Mouse (Mus musculus) liver, adult 2 months (tissue): Measurements from ENCODE around the gene Zfp366. TPM values are rescaled to one million over a fixed set of nuclear protein-coding genes. Genes with fewer than 3 reads are reported as not detected.

Source experiments
- DNase-seq: peaks from one replicate; pipeline ENCODE4 v3.0.0-alpha.2; 2011; ENCODE audit warnings: low read depth, low spot score; ENCODE audit errors: extremely low read depth
- H3K27ac ChIP-seq: fragments of 200-500 bp; replicated peaks from 2 replicates; pipeline ENCODE4 v1.5.1; 2012; ENCODE audit warnings: low read depth, mild to moderate bottlenecking, control low read depth, inconsistent platforms, low read length; ENCODE audit not compliant: insufficient read depth
- H3K27me3 ChIP-seq: fragments of 200-500 bp; 2 replicates; pipeline ENCODE4 v1.6.1; 2012; ENCODE audit warnings: mild to moderate bottlenecking, moderate library complexity, low read length, inconsistent platforms; ENCODE audit not compliant: control insufficient read depth, insufficient read depth
- H3K36me3 ChIP-seq: fragments of 200-500 bp; 2 replicates; pipeline ENCODE4 v1.6.1; 2012; ENCODE audit warnings: low read length, inconsistent platforms; ENCODE audit not compliant: control insufficient read depth, insufficient read depth
- H3K4me1 ChIP-seq: fragments of 200-500 bp; 2 replicates; pipeline ENCODE4 v1.6.1; 2011; ENCODE audit warnings: low read length; ENCODE audit not compliant: control insufficient read depth, insufficient read depth
- H3K4me3 ChIP-seq: fragments of 200-500 bp; 2 replicates; pipeline ENCODE4 v1.5.1; 2011; ENCODE audit warnings: low read depth, mild to moderate bottlenecking, control low read depth, low read length, moderate library complexity; ENCODE audit not compliant: insufficient read depth
- H3K79me2 ChIP-seq: fragments of 200-500 bp; 2 replicates; pipeline ENCODE4 v1.6.1; 2012; ENCODE audit warnings: inconsistent platforms, mild to moderate bottlenecking, low read length, moderate library complexity; ENCODE audit not compliant: control insufficient read depth, insufficient read depth
- H3K9ac ChIP-seq: fragments of 200-500 bp; 2 replicates; pipeline ENCODE4 v1.6.1; 2012; ENCODE audit warnings: low read depth, mild to moderate bottlenecking, control low read depth, inconsistent platforms, low read length
- CTCF ChIP-seq: fragments of 200-500 bp; IDR thresholded peaks from 2 replicates; pipeline ENCODE4 v1.5.1; 2011; ENCODE audit warnings: low read depth, low read length, control low read depth
- POLR2A ChIP-seq: fragments of 200-500 bp; IDR thresholded peaks from 2 replicates; pipeline ENCODE4 v1.6.1; 2011; ENCODE audit warnings: low read length, control low read depth; ENCODE audit not compliant: insufficient read depth; ENCODE audit errors: extremely low read depth
- WGBS: fragments of 180-500 bp; shearing (Covaris S2); methylation state at CpG from one replicate; pipeline ENCODE4 v1.1.7; 2018; 5-methylcytosine and 5-hydroxymethylcytosine counted together
- polyA plus RNA-seq: library from polyadenylated mRNA; depleted of rRNA; stranded (reverse); fragments of >200 nt; gene quantifications from 2 replicates; pipeline ENCODE4 v1.2.3, GENCODE M21; 2012
- total RNA-seq: library from RNA; depleted of rRNA; stranded (reverse); fragments of >200 nt; gene quantifications from 2 replicates; pipeline ENCODE4 v1.2.3, GENCODE M21; 2014

Gene Zfp366
- total and polyA plus RNA-seq, 2 experiments: 0.56 to 0.74 TPM

DNA sequence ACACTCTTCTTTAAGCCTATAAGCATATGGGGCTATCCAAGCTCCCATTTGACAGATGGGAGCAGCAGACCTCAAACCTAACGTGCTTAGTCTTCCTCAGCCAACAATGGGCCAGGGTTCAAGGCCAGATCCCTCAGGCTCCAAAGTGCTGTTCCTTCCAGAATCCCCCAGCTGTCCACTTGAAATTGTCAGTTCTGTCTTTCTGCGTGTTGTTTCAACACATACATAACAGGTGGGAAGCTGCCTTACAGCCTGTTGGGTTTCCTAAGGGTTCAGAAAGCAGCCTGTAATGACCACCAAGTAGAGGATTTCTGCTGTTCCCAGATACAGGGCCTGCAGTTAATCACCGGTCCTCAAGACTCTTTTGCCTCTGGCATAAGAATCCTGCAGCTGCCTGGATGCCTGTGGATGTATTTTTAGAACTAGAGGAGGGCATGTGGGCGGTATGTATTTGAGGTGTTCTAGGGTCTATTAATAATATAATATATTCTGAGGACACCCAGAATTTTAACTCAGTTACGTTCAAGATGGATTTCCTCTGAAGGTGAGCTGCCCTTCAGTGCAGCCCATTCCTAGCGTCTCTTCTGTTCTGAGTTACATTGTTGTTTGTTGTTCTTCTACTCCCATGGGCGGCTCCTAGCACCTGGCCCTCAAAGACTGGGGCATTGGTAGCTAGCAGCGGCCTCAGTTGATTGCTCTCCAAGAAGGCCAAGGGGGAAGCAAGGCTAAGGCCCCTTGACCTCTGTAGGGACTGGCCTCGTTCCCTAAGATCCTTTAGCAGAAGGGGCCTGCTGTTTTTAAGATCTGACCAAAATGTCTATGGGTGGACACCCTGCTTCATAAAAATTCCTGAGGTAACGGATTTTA is 41.0 kb downstream of the Zfp366 start:
- no peaks in the 10 kb centered on the region for H3K79me2 ChIP-seq
- no peak overlapping the region for H3K9ac ChIP-seq
- no peak overlapping the region for H3K4me3 ChIP-seq
- no peak for DNase-seq
- no peaks in the 10 kb centered on the region for H3K27me3 ChIP-seq
- no peak overlapping the region for H3K27ac ChIP-seq
- TF ChIP-seq POLR2A (no peak), CTCF (no peak)
- no peaks in the 10 kb centered on the region for H3K36me3 ChIP-seq
- peaks cover 2% of the 10 kb centered on the region; the same call in 1 of the 2 replicates for H3K4me1 ChIP-seq
- 83% methylated on average over 10 of the region's 10 CpGs for WGBS

DNA sequence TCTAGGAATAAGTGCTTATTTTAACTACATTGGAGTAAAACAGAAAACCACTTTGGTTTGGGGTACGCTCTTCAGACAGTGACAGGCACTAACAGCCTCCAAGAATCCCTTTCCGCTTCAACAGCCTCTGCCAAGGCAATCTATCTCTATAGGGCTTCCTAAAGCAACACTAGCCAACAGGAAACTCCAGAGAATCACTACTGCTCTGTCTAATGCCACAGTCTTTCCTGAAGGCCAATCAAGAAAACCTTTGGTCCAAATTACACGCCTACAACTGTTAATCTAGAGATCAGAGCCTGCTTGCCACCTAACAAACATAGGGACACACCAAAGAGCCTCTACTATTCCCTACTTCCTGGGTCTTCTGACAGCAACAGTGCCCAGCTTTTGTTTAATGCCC is 42.2 kb downstream of the Zfp366 start:
- no peak overlapping the region for H3K9ac ChIP-seq
- TF ChIP-seq POLR2A: no peak
- TF ChIP-seq CTCF: no peak
- H3K27ac ChIP-seq: no peak overlapping the region
- no peaks in the 10 kb centered on the region for H3K79me2 ChIP-seq
- DNase-seq: no peak
- H3K4me1 ChIP-seq: peaks cover 2% of the 10 kb centered on the region; the same call in 1 of the 2 replicates
- WGBS: 79% methylated on average over 3 of the region's 3 CpGs
- H3K4me3 ChIP-seq: no peak overlapping the region
- no peaks in the 10 kb centered on the region for H3K36me3 ChIP-seq
- no peaks in the 10 kb centered on the region for H3K27me3 ChIP-seq

DNA sequence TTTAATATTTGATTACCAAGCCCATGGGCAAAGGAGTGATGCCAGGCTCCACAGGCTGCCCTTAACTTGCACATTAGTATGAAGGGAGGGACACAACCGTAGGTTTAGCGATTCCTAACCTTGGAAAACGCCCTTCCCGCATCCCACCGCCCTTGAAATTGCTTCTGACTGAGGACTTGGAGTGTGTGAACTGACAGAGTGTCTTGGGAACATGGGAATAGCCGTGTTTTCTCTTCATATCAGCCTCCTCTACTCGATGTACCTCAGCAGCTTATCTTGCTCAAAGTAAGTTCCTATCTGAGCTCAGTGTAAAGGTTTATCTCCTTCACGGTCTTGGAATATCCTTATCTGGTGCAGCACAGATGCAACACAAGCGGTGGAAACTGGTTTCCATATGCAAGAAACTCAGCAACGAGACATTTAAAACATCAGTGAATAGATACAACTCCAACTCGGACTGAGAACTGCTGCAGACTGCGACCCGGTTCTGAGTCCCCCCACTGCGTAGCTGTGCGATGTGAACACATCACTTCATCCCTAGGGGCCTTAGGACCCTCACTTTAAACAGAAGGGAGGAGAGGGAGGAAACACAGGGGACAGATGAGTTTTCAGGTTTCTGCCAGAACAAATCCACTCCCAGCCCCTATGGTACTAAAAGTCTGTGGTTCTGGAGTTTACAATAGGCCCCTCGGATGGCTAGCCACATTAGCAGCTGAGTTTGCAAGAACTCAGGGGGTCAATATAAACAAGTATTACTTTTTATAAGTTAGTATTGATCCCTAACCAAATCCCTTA is 43.0 kb downstream of the Zfp366 start:
- DNase-seq: no peak
- Histone ChIP-seq H3K4me3 (no peak overlapping the region), H3K9ac (no peak overlapping the region), H3K27me3 (no peaks in the 10 kb centered on the region), H3K27ac (no peak overlapping the region), H3K36me3 (no peaks in the 10 kb centered on the region), H3K4me1 (peaks cover 2% of the 10 kb centered on the region; the same call in 1 of the 2 replicates), H3K79me2 (no peaks in the 10 kb centered on the region)
- no peak for TF ChIP-seq POLR2A
- no peak for TF ChIP-seq CTCF
- WGBS: 84% methylated on average over 16 of the region's 16 CpGs

DNA sequence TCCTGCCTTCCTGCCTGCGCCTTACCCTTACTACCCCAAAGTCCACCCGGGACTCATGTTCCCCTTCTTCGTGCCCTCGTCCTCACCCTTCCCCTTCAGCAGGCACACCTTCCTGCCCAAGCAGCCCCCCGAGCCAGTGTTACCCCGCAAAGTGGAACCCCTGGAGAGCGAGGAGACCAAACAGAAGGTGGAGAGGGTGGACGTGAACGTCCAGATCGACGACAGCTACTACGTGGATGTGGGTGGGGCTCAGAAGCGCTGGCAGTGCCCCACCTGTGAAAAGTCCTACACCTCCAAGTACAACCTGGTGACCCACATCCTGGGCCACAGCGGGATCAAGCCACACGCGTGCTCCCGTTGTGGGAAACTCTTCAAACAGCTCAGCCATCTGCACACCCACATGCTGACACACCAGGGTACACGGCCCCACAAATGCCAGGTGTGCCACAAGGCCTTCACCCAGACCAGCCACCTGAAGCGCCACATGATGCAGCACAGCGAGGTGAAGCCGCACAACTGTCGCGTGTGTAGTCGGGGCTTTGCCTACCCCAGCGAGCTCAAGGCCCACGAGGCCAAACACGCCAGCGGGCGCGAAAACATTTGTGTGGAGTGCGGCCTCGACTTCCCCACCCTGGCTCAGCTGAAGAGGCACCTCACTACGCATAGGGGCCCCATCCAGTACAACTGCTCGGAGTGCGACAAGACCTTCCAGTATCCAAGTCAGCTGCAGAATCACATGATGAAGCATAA is 44.4 kb downstream of the Zfp366 start:
- Histone ChIP-seq H3K79me2 (no peaks in the 10 kb centered on the region), H3K36me3 (no peaks in the 10 kb centered on the region; the same call in 1 of the 2 replicates), H3K9ac (no peak overlapping the region), H3K4me3 (no peak overlapping the region), H3K4me1 (peaks cover 2% of the 10 kb centered on the region; the same call in 1 of the 2 replicates), H3K27ac (no peak overlapping the region), H3K27me3 (no peaks in the 10 kb centered on the region)
- TF ChIP-seq CTCF (no peak), POLR2A (no peak)
- WGBS: 93% methylated on average over 35 of the region's 35 CpGs
- DNase-seq: no peak

DNA sequence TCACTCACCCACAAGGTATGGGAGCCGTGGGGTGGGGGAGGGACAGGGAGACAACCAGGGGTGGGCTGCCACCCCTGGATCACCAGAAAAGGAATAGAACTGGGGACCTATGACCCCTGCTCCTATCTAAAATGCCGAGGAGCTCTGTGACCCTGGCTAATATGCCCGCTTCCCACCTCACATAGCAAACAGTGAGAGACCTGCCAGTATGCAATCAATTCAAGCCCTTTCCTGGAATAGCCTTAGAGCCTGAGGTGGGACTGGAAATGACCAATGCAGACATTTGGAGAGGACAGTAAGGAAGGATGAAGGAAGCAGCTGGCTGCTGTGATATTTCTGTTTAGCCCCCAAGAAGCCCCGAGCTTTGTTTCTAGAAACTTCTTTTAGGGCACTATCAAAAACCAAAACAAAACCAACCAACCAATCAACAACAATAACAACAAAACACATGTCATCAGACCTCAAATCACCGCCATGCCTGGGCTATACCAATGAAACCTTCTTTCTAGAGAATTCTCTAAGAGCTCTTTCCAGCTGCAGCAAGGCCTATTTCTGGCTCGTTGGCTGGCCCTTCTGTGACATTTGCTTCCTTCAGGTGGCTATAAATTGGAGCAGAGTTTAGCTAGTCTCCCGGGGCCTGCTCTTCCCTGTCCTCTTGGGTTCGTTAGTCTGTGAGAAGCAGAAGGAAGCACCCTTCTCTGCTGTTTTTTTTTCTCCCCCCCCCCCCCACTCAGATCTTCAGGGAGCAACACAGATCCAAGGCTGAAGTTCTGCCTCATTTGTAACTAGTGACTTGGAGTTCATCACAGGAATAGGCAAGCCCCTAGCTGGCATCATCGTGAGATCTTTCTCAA is 45.2 kb downstream of the Zfp366 start:
- peaks cover 2% of the 10 kb centered on the region; the same call in 1 of the 2 replicates for H3K4me1 ChIP-seq
- no peak for DNase-seq
- no peak overlapping the region for H3K9ac ChIP-seq
- peak overlapping the region; percentile 48; the same call in 1 of the 2 replicates for H3K27ac ChIP-seq
- no peaks in the 10 kb centered on the region for H3K27me3 ChIP-seq
- H3K79me2 ChIP-seq: no peaks in the 10 kb centered on the region
- H3K36me3 ChIP-seq: no peaks in the 10 kb centered on the region; the same call in 1 of the 2 replicates
- 71% methylated on average over 9 of the region's 9 CpGs for WGBS
- no peak overlapping the region for H3K4me3 ChIP-seq
- TF ChIP-seq POLR2A: no peak
- no peak for TF ChIP-seq CTCF
